Comparison of ENCODE assay signal across 11 mouse cellular contexts in the genomic region with DNA sequence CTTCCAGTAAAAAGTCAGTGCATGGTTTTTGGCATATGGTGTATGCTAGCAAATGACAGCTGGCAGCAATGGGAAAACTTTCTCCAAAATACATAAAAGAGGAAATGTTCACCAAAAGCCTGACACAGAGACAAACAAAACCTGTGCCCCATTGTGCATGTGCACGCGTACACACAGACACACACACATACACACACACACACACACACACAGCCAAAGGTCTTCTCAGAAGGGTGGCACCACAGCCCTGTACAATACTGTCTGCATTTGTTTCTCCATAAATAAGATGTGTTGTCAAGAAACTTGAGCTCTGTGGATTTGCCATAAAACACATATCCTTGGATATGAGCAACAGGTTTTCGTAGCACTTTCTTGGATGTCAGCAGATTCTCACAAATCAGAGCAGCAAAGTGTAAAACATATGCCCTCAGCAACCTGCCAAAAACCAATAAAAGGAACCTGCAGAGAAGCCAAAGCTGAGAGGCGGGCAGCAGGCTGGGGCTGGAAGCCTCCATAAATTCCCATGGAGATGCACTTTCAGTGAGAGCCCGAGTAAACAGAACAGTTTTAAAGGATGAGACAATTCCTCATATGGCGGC.
DNase-seq lines count a peak whose midpoint lies in the region; ATAC-seq and TF ChIP-seq lines count a peak whose summit lies in the region.
"Had no signal": no experiment of that assay in that cellular context is flagged by ENCODE, and none has a peak within 500 bp of the region (broad histone marks: within the 10 kb centered on the region; RNA-seq: fewer than 3 reads in every experiment).

No protein-coding gene starts in this region.

- no peaks in the 10 kb centered on the region for H3K36me3 ChIP-seq in forebrain, embryonic 15.5 days
- no peaks in the 10 kb centered on the region for H3K36me3 ChIP-seq in forebrain, embryonic 10.5 days (replicated peaks)
- H3K36me3 ChIP-seq in forebrain, postnatal 0 days (ENCODE audit: insufficient read depth), result no peaks in the 10 kb centered on the region
- H3K36me3 ChIP-seq: heart, embryonic 13.5 days had no signal

- H3K4me3 ChIP-seq in forebrain, embryonic 15.5 days, result no peak overlapping the region
- no peak overlapping the region for H3K4me3 ChIP-seq in forebrain, embryonic 10.5 days
- H3K4me3 ChIP-seq in forebrain, postnatal 0 days (ENCODE audit: low read depth, low read length), result no peak overlapping the region
- H3K4me3 ChIP-seq: heart, embryonic 13.5 days had no signal

- DNase-seq in forebrain, embryonic 10.5 days (ENCODE audit: extremely low spot score, low spot score), result no peak
- DNase-seq in adipocyte (ENCODE audit: low spot score), result peak; percentile 16
- DNase-seq in forebrain, postnatal 0 days, result peak; percentile 85
- peak; percentile 40 to 76 for DNase-seq in left cerebral cortex, adult 9 months (ENCODE audit: low spot score in 2 of 2)
- no peak for DNase-seq in adrenal gland, postnatal 10 days
- DNase-seq in adrenal gland, postnatal 14 days, result no peak
- DNase-seq: adrenal gland, adult 2 months had no signal

- WGBS in forebrain, embryonic 15.5 days, result 43% methylated on average over 6 of the region's 6 CpGs
- 75% methylated on average over 6 of the region's 6 CpGs for WGBS in forebrain, embryonic 10.5 days
- WGBS in forebrain, postnatal 0 days, result 39% methylated on average over 6 of the region's 6 CpGs

- ATAC-seq in forebrain, embryonic 15.5 days (replicated peaks), result peak; percentile 83
- peak; percentile 90 for ATAC-seq in forebrain, postnatal 0 days
- no peak for ATAC-seq in megakaryocyte, adult 5-6 weeks (ENCODE audit: poor library complexity, severe bottlenecking)
- ATAC-seq: lung, postnatal 0 days had no signal

- no peak overlapping the region for H3K4me2 ChIP-seq in forebrain, embryonic 15.5 days (replicated peaks)
- no peak overlapping the region for H3K4me2 ChIP-seq in forebrain, postnatal 0 days (ENCODE audit: low read depth)
- H3K4me2 ChIP-seq: heart, embryonic 13.5 days had no signal

- peaks cover 20% of the 10 kb centered on the region for H3K4me1 ChIP-seq in forebrain, embryonic 15.5 days
- H3K4me1 ChIP-seq in forebrain, embryonic 10.5 days, result peaks cover 4% of the 10 kb centered on the region
- H3K4me1 ChIP-seq in forebrain, postnatal 0 days (ENCODE audit: insufficient read depth), result no peaks in the 10 kb centered on the region
- H3K4me1 ChIP-seq: heart, embryonic 13.5 days had no signal

- no peak overlapping the region for H3K27ac ChIP-seq in forebrain, embryonic 15.5 days (replicated peaks)
- no peak overlapping the region for H3K27ac ChIP-seq in forebrain, embryonic 10.5 days
- no peak overlapping the region for H3K27ac ChIP-seq in forebrain, postnatal 0 days (ENCODE audit: low read depth, low read length)
- H3K27ac ChIP-seq: heart, embryonic 13.5 days had no signal

- no peaks in the 10 kb centered on the region for H3K9me3 ChIP-seq in forebrain, embryonic 15.5 days
- no peaks in the 10 kb centered on the region for H3K9me3 ChIP-seq in forebrain, embryonic 10.5 days
- H3K9me3 ChIP-seq in forebrain, postnatal 0 days (ENCODE audit: low read length), result no peaks in the 10 kb centered on the region
- H3K9me3 ChIP-seq: heart, embryonic 13.5 days had no signal

- no peaks in the 10 kb centered on the region for H3K27me3 ChIP-seq in forebrain, embryonic 15.5 days
- no peaks in the 10 kb centered on the region for H3K27me3 ChIP-seq in forebrain, embryonic 10.5 days (ENCODE audit: poor library complexity, severe bottlenecking)
- no peaks in the 10 kb centered on the region for H3K27me3 ChIP-seq in forebrain, postnatal 0 days (ENCODE audit: insufficient read depth, low read length)
- H3K27me3 ChIP-seq: heart, embryonic 13.5 days had no signal

- no peak overlapping the region for H3K9ac ChIP-seq in forebrain, embryonic 15.5 days (replicated peaks)
- no peak overlapping the region for H3K9ac ChIP-seq in forebrain, postnatal 0 days
- H3K9ac ChIP-seq: heart, embryonic 13.5 days had no signal

- TF ChIP-seq CTCF in forebrain, postnatal 0 days (IDR thresholded peaks at IDR 0.05; ENCODE audit: low read depth), result no peak

Comparison
In these comparisons a context has a peak if more than half of its experiments do, and no peak if none do; other contexts are left out.
1. DNase-seq: peak in adipocyte (single experiment), forebrain, postnatal 0 days (single experiment) and left cerebral cortex, adult 9 months (2 of 2); none in forebrain, embryonic 10.5 days (single experiment), adrenal gland, postnatal 10 days (single experiment) and adrenal gland, postnatal 14 days (single experiment).